Mouse (Mus musculus): ENCODE results near the gene Ggt5.

GRCm38 (mm10) chr10:75645616-75646015, 56.5 kb downstream of the Ggt5 start:
- TF ChIP-seq POLR2A (IDR thresholded peaks at IDR 0.05; ENCODE audit: insufficient read depth, low read depth, low read length) (no peak), CTCF (IDR thresholded peaks at IDR 0.05) (no peak), EP300 (IDR thresholded peaks at IDR 0.05; ENCODE audit: insufficient read depth, low read depth, low read length) (no peak)
